Mouse (Mus musculus): ENCODE results near the gene Myh3. TPM values are rescaled to one million over a fixed set of nuclear protein-coding genes. Genes with fewer than 3 reads are reported as not detected.

The Myh3 gene
- under 1 TPM; 0.64 to 0.67 TPM for total RNA-seq (2021)
- long read RNA-seq, experiment 1, partial matches to known transcripts: 0 of 3 reads
- long read RNA-seq, experiment 1, other reads (novel, unspliced or antisense): 3 of 3 reads
- long read RNA-seq, experiment 2, partial matches to known transcripts: 2 of 4 reads
- long read RNA-seq, experiment 2, other reads (novel, unspliced or antisense): 2 of 4 reads

DNA sequence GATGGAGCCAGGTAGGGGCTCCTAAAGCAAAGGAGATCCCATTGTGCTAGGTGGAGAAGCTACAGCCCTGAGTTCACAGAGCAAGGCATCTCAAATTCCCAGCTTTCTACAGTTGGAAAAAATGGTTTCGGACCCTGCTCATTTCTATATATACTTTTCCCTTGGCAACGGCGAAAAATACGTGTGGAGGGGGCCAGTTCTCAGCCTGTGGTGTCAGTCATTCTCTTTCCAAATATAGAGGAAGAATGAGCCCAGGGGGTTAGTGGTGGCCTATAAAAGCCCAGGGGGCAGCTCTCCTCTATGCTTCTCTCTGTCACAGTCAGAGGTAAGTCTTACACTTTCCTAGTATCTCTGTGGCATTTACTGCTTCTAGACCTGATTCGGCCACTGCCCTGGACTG, at the start of gene Myh3:
TSS of gene Myh3 (plus strand) at position 301 of the 400 bp plus-strand sequence.
- DNase-seq (ENCODE audit: low spot score in 2 of 2): no peak

DNA sequence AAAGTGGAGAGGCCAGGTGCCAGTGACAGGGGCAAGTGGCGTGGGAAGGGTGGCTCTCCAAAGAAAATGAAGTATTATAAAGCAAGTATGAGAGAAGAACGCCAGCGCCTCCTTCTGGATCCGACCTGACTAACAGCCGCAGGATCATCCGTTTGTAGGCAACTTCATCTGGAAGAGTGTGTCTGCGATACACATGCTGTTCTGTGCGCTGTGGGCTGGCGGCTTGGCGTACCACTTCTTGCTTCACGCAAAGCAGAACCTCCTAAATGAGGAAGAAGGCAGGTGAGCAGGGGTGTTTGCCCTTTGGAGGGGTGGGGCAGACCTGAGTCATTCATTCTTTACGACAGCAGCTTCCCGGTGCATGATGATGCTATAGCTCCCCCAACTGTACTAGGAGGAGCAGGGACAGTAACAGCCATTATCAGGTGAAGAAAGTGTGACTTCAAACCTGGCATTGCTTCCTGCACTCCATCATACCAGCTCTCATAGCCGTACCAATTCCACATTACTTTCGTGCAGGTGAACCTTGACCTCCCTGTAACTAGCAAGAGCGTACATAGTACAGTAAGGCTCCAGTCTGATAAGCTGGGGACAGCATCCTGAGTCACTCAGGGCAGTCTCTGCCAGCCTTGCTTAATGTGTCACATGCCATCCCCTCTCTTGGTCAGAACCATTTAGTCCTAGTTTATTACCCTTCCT, 47.0 kb upstream of the Myh3 start:
- DNase-seq (ENCODE audit: low spot score in 2 of 2): no peak

DNA sequence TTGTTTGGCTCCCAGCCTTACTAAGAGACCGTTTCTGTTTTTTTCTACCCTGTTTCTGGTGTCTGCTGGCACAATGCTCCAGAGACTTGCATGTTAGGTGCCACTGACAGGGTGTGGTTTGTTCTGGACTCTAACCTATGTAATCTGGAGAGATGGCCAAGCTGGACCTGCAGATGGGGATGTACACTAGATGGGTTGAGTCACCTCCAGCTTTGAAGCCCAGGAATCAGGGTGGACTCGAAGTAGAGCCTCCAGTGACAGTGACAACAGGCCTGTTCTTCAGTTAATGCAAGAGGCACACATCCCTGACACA, 46.5 kb upstream of the Myh3 start:
- no peak for DNase-seq (ENCODE audit: low spot score in 2 of 2)

DNA sequence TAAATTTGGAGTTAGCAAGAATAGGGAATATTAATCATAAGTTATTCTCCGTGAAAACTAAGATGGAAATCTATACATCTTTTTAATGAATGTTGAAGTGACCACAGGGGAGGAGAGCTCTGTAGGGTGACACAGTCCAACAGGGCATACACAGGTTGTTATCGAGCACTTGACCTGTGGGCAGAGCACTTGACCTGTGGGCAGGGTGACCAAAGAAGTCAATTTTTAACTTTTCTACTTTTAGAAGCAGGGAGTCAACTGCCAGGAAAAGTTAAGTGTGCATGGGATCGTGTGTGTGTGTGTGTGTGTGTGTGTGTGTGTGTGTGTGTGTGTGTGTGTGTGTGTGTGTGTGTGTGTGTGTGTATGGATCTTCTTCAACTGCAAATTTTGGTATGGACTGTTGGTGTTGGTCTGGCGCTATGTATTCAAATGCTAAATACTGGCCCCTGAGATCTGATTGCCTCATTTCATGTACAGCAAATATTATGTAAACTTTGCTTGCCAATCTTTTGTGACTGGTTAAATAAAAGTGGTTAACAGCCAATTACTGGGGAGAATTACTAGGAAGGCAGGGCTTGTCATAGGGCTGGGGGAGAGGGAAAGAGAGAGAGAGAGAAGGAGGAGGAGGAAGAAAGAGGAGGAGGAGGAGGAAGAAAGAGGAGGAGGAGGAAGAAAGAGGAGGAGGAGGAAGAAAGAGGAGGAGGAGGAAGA, 43.2 kb upstream of the Myh3 start:
- no peak for DNase-seq (ENCODE audit: low spot score in 2 of 2)

DNA sequence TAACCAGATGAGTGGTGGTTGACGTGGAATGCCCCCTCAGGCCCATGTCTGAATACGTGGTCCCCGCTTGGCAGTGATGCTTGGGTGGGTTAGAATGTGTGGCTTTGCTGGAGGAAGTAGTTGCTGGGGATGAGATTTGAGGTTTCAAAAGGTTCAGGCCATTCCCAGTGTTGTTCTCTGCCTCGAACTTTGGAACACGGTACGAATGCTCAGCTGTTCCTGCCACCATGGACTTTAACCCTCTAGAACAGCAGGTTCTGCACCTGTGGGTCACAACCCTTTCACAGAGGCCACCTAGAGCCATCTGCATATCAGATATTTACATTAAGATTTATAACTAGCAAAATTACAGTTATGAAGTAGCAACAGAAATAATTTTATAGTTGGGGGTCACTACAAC, 41.9 kb upstream of the Myh3 start:
- DNase-seq (ENCODE audit: low spot score in 2 of 2): no peak

DNA sequence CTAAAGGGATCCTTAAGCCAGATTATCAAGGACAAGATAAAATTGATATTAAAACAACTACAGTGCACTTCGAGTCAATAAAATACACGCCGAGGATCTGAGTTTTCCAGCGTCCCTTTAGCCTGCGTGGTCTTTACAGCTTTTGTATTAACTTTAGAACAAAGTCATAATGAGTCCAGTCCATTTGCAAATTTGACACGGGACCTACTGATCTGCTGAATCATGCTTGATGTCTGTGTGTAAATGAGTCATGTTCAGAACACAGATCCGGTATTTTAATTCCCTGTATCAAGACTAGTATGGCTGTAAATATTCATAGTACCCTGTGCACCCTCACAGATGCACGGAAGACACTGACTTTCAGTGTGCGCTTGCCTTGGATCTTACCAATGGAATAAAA, 41.2 kb upstream of the Myh3 start:
- DNase-seq (ENCODE audit: low spot score in 2 of 2): no peak

DNA sequence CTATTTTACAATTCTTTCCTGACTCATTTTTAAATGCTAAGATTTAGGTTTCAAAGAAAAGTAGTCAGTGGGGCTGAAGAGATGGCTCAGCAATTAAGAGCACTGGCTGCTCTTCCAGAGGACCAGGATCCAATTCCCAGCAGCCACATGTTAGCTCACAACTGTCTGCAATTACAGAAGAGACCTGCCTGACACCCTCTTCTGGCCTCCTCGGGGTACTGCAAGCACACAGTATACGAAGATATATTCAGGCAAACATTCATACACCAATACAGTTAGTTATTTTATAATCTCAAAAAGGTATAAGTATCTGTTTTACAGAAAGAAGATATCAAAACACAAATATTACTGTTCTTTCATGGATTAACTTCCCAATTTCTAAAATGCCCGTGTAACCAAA, 38.3 kb upstream of the Myh3 start:
- DNase-seq (ENCODE audit: low spot score in 2 of 2): no peak

DNA sequence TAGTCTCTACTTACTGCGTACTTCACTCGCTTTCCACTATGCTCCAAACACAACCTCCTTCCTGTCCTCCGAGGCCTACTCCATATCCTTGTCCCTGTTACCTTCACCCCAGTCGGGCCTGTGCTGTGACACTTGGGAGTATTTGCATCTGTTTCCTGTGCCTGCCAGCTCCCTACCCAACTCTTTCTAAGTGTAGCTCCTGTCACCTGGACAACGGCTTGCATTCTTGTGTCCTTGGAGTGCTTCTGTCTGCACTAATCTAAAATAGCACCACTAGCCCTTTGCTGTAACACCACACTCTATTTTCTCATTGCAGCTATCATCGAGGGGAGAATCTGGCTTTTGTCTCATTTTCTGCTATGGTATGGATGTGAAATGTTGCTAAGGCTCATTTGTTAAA, 37.6 kb upstream of the Myh3 start:
- no peak for DNase-seq (ENCODE audit: low spot score in 2 of 2)

DNA sequence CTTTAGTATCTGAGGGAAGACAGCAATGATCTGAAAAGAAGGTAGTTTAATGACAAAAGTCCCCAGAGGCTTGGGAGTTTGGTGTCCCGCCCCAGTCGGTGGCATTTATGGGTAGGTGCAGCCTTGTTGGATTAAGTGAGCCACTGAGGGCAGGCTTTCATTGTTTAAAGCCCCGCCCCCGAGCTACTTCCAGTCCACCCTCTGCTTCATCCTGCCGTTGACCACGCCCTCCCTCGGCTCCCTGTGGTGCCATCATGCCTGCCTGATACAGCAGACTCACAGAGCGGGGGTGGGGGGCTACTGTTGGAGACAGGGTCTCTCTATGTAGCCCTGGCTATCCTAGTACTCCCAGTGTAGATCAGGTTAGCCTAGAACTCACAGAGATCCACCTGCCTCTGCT, 35.1 kb upstream of the Myh3 start:
- DNase-seq (ENCODE audit: low spot score in 2 of 2): no peak

DNA sequence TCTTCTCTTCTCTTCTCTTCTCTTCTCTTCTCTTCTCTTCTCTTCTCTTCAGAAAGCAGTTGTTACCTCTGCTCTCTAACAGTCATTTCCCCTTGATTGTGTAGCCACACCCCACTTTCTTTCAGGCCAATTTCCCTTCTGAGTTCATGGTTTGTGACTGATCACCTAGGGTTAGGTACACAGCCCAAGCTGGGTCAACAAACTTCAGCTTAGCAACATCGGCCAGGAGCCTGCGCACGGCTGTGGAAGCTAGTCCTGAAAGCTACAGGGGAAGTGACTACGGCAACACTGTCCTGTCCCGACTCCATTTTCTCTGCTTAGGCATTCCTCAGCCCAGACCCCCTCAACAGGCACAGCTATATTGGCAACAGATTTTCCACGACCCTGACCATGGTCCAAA, 33.1 kb upstream of the Myh3 start:
- no peak for DNase-seq (ENCODE audit: low spot score in 2 of 2)

DNA sequence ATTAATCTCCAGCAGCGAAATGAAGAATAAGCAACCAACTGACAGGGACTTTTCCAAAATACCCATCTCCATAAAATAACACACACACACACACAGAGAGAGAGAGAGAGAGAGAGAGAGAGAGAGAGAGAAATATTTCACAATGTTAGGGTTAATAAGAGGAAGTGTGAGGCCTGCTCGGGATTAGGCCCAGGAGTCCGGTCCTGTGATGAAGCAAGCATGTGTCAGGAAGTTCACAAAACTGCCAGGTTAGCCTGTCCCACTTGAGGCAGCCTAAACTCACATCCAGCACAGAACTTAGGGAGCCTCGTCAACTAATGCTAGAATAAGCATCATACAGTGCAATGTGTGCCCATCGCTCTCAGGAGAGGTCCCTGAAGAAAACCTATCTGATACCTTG, 30.9 kb upstream of the Myh3 start:
- DNase-seq (ENCODE audit: low spot score in 2 of 2): no peak

DNA sequence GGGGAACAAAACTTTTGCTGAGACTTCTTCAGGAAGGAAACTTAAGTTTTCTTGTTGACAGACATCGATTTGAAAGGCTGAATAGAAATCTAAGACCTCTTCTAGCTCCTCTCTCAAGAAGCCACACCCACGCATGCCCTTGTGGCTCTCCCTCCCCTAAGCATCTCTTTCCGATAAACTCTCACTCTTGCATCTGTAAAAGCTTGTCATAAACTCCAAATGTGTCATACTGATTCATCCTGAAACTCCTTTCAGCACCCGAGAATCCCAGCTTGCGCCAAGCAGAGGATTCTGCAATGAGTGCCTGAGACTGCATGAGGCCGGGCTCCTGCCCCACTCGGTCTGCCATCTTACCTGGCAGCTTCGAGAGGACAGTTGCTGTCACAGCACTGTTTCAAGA, 29.6 kb upstream of the Myh3 start:
- DNase-seq (ENCODE audit: low spot score in 2 of 2): no peak

DNA sequence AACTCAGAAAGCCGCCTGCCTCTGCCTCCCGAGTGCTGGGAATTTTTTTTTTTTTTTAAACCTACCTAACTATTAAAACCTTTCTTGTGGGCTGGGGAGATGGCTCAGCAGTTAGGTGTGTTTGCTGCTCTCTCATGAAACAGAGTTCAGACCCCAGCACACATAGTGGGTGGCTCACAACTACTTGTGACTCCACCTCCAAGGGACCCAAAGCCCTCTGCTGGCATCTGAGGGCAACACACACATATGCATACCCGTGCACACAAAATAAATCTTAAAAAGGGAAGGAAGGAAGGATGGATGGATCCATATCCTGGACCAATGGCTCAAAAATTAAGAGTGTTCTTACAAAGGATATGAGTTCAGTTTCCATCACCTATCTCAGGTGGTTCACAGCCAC, 28.8 kb upstream of the Myh3 start:
- DNase-seq (ENCODE audit: low spot score in 2 of 2): no peak

DNA sequence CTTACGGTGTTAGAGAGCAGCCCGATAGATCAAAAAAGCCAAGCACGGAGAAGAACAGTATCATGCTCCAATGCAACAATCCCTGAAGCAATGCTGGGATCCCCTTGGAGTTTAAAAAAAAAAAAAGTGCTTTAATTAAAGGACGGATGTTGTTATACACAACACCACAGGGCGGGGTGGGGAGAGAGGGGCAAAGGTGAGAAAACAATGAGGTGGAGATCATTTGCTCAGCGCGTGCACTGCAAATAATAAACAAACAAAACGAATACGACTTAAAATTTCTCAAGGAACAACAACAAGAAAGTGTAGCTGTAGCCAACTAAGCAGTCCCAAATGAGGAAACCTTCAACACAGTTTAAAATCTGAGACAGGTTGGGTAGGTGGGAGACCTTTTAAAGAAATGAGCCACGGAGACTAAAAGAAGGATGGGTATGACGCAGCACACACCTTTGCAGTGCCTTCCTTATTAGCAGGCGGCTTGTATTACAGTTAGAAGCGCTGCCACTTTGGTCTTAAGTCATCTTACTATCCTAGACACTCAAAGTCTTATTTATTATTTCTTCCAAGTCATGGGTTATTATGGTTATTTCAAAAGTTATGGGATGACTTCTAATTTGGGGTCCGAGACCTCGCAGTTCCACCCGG, 26.3 kb upstream of the Myh3 start:
- DNase-seq (ENCODE audit: low spot score in 2 of 2): no peak

DNA sequence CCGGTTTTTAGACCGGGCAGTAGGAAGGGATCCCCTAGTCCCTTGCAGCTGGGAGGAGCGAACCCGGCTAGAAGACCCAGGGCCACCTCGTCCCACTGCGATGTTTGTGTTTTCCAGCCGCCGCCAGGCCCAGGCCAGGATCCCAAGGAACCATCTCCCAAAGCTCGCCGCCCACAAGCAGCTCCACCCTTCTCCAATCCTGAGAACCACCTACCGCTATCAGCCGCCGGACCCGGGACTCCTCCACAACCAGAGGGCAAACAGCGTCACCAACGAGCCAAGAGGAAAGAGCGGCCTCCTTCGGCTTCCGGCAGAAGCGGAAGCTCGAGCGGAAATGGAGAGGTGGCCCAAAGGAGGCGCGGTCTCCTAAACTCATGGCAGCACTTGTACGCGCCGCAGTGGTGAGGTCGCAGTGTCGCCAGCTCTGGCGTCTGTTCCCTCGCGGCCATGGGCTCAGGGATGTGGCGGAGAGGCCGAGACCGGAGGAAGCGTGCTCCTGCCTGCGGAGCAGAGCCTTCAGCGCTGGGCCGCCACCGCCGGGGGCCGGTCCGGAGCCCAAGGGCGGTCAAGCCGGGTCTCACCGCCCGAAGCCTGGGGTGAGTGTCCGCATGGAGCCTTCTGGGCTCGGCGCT, 25.7 kb upstream of the Myh3 start, which contains the start of the genes Adprm and Sco1:
TSS of gene Adprm (minus strand) at position 274 of the 632 bp plus-strand sequence.
TSS of gene Sco1 (plus strand) at position 350 of the 632 bp plus-strand sequence.
- peak; percentile 83 to 88 for DNase-seq (ENCODE audit: low spot score in 2 of 2)

DNA sequence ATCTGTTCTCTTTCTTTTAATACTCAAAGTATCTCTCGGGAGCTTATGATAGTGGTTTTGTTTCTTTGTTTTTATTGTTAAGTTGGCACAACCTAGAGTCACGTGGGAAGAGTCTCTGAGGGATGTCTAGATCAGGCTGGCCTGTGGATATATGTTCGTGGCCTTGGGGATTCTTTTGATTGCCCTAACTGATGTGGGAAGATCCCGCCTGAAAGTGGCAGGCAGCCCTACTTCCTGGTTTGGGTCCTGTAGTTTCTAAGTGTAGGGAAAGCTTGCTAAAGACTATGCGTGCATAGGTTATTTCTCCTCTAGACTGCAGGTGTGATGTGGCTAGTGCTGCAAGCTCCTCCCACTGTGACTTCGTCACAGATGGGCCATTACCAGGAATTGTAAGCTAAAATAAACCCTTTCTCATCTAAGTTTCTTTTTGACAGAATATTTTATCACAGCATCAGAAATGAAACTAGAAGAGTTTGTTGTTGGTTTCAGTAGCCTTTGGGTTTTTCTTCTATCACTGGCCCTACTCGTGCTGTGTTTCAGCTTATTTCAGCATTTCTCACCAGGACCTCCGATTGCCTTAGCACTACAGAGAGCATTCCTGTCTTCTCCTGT, 23.2 kb upstream of the Myh3 start:
- DNase-seq (ENCODE audit: low spot score in 2 of 2): no peak

DNA sequence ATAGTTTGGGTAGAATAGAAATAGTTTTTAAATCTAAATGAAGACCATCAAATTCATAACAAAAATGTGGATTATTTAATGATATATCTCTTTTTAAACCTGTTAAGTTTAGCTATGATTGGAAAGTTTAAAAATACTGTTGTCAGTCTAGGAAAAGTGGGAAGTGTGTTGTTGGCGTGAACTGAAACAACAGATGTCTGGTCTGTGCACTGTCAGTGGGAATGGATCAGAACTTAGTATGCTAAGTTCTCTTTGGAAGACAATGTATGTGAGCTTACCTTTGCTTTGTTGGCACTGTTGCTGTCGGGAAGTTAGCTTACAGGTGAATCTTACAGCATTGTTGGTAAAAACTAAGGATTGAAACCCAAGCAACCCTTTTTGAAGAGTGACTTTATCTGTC, 16.8 kb upstream of the Myh3 start:
- no peak for DNase-seq (ENCODE audit: low spot score in 2 of 2)

DNA sequence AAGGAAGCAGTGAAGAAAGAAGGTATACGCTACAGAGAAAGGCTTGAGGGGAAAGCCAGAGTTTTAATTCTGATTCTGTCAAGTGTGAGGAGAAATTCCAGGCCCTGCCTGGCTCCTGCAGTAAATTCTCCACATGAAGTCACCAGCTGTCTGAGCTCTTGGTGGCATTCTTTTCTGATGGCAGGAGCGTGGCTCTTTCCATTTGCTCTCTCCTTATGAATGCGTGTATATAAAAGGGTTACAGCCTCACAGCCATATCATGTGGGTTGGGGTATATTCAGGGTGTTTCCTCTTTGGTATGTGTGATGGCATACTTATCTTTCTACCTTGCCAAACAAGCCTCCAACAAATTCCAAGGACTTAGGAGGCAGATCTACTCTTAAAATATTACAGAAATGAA, 15.4 kb upstream of the Myh3 start:
- no peak for DNase-seq (ENCODE audit: low spot score in 2 of 2)

DNA sequence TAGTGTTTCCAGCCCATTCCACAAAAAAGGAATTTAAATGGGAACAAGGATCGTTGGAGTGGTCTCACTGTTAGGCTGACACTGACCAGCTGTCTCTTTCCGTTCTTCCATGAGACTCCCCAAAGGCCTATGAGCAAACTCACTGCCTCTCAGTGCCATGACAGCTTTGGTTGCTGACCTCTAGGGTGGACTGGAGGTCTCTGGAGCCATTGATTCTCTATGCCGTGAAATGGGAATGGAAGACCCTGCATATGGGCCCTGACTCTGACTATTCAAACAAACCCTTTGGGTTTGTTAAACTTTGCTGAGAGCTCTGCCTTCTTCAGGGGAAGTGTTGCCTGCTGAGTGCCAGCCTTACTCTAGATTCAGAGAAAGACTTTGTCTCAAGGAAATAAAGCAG, 10.4 kb upstream of the Myh3 start:
- no peak for DNase-seq (ENCODE audit: low spot score in 2 of 2)

DNA sequence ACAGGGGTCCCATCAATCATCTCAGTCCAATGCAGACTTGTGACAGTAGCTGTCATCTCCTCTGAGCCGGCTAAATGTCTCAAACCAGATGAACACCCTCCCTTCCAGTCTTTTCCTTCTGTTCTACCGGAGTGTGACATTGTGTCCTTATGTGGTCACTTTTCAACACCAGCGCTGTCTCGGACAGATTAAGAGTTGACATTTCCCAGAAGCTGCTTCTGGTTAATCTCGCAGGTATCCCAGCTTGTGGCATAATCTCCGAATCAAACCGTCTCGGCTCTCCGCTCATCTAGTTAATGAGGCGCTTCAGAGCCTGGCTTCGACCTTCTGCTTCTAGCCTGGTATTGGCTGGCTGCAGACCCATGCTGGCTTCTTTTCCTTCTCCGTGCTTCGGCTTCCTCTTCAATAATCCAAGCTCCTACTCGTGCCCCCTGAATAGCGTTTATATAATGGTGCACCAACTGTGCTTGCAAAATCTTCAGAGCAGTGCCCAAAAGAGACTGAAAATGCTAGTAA, 5.4 kb upstream of the Myh3 start:
- DNase-seq (ENCODE audit: low spot score in 2 of 2): no peak

DNA sequence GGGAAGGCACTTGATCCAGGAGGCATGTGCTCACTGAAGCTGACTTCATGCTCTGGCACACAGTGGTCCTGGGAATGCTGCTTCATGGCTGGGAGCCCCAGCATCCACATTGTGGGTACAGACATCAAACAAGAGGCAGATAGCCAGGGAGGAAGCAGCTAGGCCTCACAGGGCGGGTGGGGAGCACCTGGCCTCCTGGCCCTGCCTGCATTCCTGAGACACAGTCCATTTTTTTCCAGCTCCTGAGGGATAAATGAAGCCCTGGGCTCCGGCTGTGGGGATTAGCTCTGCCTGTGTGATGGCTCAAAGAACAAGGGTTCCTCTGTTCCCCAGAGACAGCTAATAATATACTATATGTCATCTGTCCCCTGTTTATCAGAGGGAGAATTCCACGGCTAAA, 3.1 kb upstream of the Myh3 start:
- DNase-seq (ENCODE audit: low spot score in 2 of 2): no peak
